Mouse (Mus musculus) olfactory bulb, adult 2 months (tissue): Measurements from ENCODE around the gene Tyro3. TPM values are rescaled to one million over a fixed set of nuclear protein-coding genes. Genes with fewer than 3 reads are reported as not detected.
A peak's percentile ranks its signal among the peaks of the same experiment; 100 is the strongest.

Experiments used
- H3K27ac ChIP-seq: fragments of 200-500 bp; 2 replicates; pipeline ENCODE4 v1.5.1; 2012; ENCODE audit warnings: low read depth, low read length; ENCODE audit not compliant: insufficient read depth
- H3K4me1 ChIP-seq: fragments of 200-500 bp; 2 replicates; pipeline ENCODE4 v1.6.1; 2012; ENCODE audit warnings: low read length; ENCODE audit not compliant: control insufficient read depth, insufficient read depth
- H3K4me3 ChIP-seq: fragments of 200-500 bp; 2 replicates; pipeline ENCODE4 v1.5.1; 2012; ENCODE audit warnings: mild to moderate bottlenecking, low read depth, low read length, moderate library complexity; ENCODE audit not compliant: insufficient read depth
- CTCF ChIP-seq: fragments of 200-500 bp; IDR thresholded peaks from 2 replicates; pipeline ENCODE4 v1.5.1; 2012; ENCODE audit warnings: low read depth, mild to moderate bottlenecking, low read length, moderate library complexity; ENCODE audit not compliant: insufficient read depth
- POLR2A ChIP-seq: fragments of 200-500 bp; IDR thresholded peaks from 2 replicates; pipeline ENCODE4 v1.6.1; 2012; ENCODE audit warnings: mild to moderate bottlenecking, low read depth, low read length, moderate library complexity; ENCODE audit not compliant: insufficient read depth
- WGBS: fragments of 180-500 bp; shearing (Covaris S2); methylation state at CpG from one replicate; pipeline ENCODE4 v1.1.7; 2018; 5-methylcytosine and 5-hydroxymethylcytosine counted together
- polyA plus RNA-seq: library from polyadenylated mRNA; stranded (reverse); fragments of >200 nt; gene quantifications from 2 replicates; pipeline ENCODE4 v1.2.4, GENCODE M21; 2012; ENCODE audit warnings: low replicate concordance; ENCODE audit not compliant: missing spikeins, insufficient read depth, insufficient read length

Gene Tyro3
- polyA plus RNA-seq, 1 experiment, result not detected

- under 1% methylated on average over 44 of the region's 44 CpGs for WGBS
- H3K4me1 ChIP-seq, result no peaks in the 10 kb centered on the region
- peak within 1 kb of the TSS; percentile 68 for H3K27ac ChIP-seq
- H3K4me3 ChIP-seq, result peak within 1 kb of the TSS; percentile 53
- TF ChIP-seq POLR2A, result peak; percentile 94
- TF ChIP-seq CTCF, result no peak
These were observed 10.2 kb upstream of the Tyro3 start, which contains the start of gene Rpap1 for GRCm38 (mm10) chr2:119787206-119787883. Gene Rpap1, minus strand, starts transcription at chr2:119787537.

GRCm38 (mm10) chr2:119789996-119790395 is 7.5 kb upstream of the Tyro3 start:
- 91% methylated on average over 2 of the region's 2 CpGs for WGBS
- TF ChIP-seq CTCF (no peak), POLR2A (no peak)
- Histone ChIP-seq H3K4me1 (no peaks in the 10 kb centered on the region), H3K4me3 (no peak overlapping the region), H3K27ac (no peak overlapping the region)

DNA sequence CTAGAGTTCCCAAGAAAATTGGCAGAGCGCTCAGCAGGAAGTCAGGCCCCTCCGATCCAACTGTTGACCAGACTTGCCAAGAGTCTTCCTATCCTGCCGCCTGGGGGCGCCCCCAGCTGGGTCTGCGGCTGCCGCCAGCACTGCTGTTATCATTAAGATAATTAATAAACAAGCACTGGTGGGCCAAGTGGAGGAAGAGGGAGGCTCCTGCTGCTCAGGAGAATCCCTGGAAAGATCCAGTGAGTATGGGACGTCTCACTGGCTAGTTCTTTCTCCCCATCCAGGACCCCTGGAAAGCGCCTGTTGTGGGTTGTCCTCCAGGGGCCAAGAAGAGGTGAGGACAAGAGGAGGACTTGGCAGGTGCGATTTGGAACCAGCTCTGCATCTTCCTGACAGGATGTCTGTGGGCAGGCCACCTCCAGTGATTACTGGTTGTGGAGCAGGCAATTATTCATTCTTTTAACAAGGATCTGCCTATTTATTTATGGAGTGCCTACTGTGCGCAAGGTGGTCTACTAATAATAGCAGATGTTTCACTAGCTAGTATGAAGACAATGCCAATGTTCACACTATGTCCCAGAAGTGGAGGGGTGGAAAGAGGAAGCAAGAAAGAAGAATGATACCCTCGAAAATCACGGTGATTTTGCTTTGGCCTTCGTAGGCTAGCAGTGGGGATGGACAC is 854 bp downstream of the Tyro3 start:
- Histone ChIP-seq H3K27ac (no peak overlapping the region), H3K4me1 (peaks cover 34% of the 10 kb centered on the region), H3K4me3 (no peak overlapping the region)
- TF ChIP-seq POLR2A, result no peak
- TF ChIP-seq CTCF, result peak; percentile 67
- 9% methylated on average over 13 of the region's 13 CpGs for WGBS

DNA sequence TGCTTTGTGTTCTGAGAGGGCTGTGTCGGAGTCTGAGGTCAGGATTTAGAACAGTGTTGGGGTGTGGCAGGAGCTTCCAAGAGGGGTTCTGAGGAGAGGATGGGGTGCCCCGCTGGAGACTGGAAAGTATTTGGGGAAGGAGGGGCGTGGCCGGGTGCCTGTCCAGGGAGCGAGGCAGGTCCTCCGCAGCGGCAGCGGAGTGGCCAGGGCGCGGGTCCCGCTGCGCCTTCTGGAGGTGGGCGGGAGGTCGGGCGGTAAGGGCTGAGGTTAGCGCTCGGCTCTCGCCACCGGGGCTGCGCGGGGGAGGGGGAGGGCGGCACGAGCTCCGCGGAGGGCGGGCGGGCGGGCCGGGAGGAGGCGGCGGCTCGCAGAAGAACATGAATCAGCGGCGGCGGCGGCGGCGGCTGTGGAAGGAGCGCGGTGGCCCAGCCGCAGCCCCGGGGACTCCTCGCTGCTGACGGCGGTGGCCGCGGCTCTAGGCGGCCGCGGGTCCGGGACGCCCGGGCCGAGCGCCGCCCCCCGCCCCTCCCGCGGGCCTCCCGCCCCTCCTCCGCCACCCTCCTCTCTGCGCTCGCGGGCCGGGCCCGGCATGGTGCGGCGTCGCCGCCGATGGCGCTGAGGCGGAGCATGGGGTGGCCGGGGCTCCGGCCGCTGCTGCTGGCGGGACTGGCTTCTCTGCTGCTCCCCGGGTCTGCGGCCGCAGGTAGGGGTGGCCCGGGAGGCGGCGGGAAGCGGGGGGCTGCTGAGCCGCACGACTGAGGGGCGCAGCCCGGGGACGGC is 1.8 kb downstream of the Tyro3 start:
- TF ChIP-seq POLR2A, result no peak
- no peak for TF ChIP-seq CTCF
- Histone ChIP-seq H3K4me3 (peak overlapping the region; percentile 91), H3K27ac (peak overlapping the region; percentile 74; the same call in 1 of the 2 replicates), H3K4me1 (peaks cover 42% of the 10 kb centered on the region)
- 1% methylated on average over 65 of the region's 89 CpGs for WGBS

DNA sequence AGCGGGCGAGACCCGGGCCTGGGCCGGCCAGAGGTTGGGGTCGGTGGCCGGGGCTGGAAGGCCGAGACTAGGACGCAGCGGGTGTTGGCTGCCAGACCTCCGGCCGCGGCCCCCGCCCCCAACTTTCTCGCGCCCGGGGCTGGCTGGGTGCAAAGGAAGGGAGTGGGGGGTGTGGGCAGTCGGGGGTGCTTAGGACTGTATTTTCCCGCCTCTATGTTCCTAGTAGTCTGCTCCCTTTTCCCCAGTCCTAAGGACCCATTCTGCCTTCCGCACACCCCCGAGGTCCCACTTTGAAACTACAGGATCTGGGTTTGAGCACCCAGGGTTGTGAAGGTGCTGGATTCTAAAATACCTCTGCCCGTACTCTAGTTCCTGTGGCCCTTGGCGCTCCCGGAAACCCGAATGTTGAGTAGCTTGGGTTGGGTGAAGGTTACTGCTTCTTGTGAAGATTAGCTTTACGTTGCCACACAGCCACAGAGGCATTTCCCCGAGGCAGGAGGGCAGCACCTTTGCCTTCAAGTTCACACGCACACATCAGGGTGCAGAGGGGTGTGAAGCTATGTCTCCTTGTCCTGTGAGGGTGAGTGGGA is 2.5 kb downstream of the Tyro3 start:
- peaks cover 49% of the 10 kb centered on the region for H3K4me1 ChIP-seq
- TF ChIP-seq POLR2A (no peak), CTCF (no peak)
- peak overlapping the region; percentile 91 for H3K4me3 ChIP-seq
- peak overlapping the region; percentile 74 for H3K27ac ChIP-seq
- under 1% methylated on average over 27 of the region's 27 CpGs for WGBS

GRCm38 (mm10) chr2:119800876-119801846 is 3.6 kb downstream of the Tyro3 start:
- TF ChIP-seq CTCF (no peak), POLR2A (no peak)

DNA sequence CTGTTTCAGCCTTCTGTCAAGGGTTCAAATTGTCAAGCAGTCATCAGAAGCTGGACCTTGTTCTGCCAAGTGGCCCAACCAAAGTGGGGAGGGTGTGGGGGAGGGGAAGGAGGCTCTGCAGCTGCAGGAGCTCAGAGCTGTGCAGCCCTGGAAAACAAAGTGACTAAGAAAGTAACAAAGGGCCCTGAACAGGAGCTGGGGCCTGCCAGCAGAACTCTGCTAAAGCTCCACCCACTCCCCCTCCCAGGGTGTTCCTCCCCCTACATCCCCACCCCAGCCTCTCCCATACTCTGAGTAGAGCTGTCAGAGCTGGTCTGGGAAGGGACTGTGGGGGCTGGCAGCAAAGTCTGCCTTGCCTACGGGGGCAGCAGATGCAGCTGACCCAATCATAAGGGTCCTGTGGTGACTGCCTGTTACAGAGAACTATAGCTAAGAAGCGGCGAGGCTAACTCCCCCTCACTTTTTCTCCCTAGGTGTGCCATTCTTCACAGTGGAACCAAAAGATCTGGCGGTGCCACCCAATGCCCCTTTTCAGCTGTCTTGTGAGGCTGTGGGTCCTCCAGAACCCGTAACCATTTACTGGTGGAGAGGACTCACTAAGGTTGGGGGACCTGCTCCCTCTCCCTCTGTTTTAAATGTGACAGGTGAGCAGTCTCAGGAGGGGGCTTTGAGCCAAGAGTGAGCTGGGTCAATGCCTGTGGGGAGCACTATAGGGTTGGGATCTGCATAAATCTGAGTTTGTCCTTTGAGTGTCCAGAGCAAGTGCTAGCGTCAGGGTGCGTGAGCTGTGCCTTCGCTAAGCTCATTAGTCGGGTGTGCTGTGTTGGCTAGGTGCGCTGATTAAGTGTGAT is 5.5 kb downstream of the Tyro3 start:
- Histone ChIP-seq H3K4me1 (peaks cover 64% of the 10 kb centered on the region), H3K27ac (peak overlapping the region; percentile 47), H3K4me3 (no peak overlapping the region)
- TF ChIP-seq POLR2A, result no peak
- TF ChIP-seq CTCF, result no peak
- 36% methylated on average over 10 of the region's 10 CpGs for WGBS

More at GRCm38 (mm10) chr2:119800876-119801846, 3.6 kb downstream of the Tyro3 start:
- Histone ChIP-seq H3K27ac (peak overlapping the region; percentile 74; the same call in 1 of the 2 replicates), H3K4me3 (peak overlapping the region; percentile 91), H3K4me1 (peaks cover 57% of the 10 kb centered on the region)
- WGBS, result 56% methylated on average over 15 of the region's 15 CpGs
